Mouse (Mus musculus) layer of hippocampus, postnatal 10 days (tissue): ENCODE data around the gene Olfr556. TPM values are rescaled to one million over a fixed set of nuclear protein-coding genes. Genes with fewer than 3 reads are reported as not detected.
"Not testable (repeated sequence)": the region's sequence is repeated elsewhere in the genome, so short reads cannot be mapped to it uniquely, and the experiment has no call there.

Experiments used
- DNase-seq, 2 experiments: peaks; one replicate each; pipeline ENCODE4 v3.0.0; 2021; ENCODE audit warnings: low spot score in 2 of 2
- long read RNA-seq: library from polyadenylated mRNA; stranded (forward); transcript quantifications from one replicate; pipeline ENCODE4 v2.0.0, GENCODE M21; 2023
- total RNA-seq, 2 experiments: library from RNA; stranded (reverse); gene quantifications; 2 replicates each; pipeline ENCODE4 v1.2.3; 2021

The Olfr556 gene
- total RNA-seq: not detected
- long read RNA-seq: 0 reads

DNA sequence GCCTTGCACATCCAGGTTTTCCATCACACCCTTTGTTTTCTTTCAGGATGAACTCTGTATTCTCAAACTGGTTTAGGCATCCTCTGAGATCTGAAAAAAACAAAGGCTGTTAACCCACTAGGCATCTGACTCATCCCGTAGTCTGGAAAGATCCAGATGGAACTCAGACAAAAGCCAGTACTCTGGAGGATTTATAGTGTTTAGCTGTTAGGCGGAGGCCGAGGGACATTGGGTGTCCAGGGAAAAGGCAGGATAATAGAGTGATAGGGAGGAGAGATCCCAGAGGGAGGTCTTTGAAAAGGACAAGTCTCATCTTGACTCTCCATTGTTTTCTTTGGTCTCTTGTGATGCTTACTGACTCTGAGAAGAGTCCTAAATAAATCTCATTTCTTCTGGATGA lies at the start of gene Olfr556:
Olfr556 (plus strand) TSS at position 301 of the 400 bp plus-strand sequence.
- DNase-seq: no peak

DNA sequence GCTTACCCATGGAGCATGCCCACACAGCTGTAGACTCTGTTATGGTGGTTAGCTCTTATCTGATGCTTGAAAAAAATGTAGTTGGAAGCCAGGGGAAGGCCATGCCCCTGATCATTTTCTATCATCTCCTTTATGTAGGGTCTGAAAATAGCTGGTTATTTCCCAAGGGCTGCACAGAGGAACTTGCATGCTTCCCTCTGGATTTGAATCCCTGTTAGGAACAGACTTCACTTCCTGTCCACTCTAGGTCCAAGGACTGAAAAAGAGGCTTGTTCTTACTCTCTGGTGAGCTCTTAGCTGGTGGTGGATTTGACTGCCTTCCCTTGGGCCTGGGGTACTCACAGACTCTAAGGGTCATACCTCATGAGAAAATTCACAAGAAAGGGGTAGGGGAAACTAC lies 46.6 kb upstream of the Olfr556 start, which contains the start of gene Olfr553:
Olfr553 (minus strand) TSS at position 101 of the 400 bp plus-strand sequence.
- DNase-seq: no peak

DNA sequence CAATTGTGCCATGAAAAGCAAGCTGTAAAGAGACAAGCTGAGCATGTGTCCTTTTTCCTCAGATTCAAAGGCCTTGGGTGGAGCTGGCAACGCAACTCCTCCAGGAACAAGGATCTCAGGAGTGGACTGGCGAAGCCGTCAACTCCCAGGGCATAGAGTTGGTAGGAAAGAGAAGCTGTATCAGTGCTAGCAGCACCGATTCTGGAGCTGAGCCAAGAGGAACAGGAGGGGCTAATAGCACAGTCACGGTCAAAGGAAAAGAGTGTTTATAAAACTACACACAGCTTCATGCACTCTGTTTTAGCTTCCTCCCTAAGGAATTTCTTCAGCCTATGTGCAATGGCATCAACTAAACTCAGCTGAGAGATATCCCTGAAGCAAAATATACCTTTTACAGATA lies 45.1 kb upstream of the Olfr556 start:
- DNase-seq: no peak

DNA sequence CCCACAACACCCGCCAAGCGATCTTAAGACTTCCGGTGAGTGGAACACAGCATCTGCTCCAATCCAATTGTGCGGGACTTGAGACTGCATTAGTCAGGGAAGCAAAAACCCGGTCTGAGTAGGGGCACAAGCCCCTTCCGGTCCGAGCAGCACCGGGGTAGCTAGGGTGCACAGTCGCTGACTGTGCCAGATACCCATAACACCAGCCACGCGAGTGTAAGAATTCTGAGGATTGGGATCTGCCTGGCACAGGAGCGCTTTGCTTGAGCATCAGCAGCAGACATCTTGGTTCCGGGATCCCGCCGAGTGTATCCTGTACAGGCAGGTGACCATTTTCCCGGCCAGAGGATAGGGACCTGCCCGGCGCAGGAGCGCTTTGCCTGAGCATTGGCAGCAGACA lies 44.3 kb upstream of the Olfr556 start:
- DNase-seq: not testable (repeated sequence)

DNA sequence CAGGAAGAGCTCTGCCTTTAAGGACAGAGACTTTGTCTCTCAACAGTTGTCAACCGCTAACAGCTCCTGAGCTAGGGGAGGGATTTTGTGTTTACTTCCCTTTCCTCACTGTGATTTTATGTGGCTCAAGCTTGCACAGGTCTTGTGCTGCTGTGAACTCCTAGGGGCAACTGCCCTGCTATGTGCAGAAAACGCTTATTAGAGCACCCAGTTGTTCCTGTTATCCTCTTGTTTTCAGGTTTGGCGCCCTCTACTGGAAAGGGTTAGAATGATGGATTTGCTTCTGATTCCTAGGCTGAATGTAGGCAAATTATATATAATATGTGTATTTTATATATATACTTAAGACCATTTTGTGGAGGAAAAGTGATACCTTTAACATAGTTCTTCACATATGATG lies 28.0 kb upstream of the Olfr556 start:
- peak; percentile 19 to 33 for DNase-seq

DNA sequence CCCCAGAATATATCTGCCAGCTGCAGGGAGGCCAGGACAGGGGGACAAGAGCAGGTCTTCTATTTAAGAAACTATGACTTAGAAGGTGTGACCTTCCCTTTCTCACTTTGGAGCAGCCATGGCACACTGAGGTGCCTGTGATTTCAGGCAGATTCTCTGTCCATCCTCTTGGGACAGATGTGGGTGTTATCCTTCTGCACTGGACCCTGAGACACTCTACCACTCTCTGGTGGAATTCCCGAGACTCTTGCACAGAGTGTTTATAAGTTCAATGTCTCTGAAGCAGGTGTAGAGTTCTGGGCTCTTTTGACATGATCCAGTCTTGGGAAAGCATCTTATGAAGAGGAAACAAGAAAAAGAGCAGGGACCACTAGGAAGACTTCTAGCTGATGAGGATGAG lies 26.6 kb upstream of the Olfr556 start, which contains the start of gene Olfr554:
Olfr554 (plus strand) TSS at position 301 of the 400 bp plus-strand sequence.
- no peak for DNase-seq

DNA sequence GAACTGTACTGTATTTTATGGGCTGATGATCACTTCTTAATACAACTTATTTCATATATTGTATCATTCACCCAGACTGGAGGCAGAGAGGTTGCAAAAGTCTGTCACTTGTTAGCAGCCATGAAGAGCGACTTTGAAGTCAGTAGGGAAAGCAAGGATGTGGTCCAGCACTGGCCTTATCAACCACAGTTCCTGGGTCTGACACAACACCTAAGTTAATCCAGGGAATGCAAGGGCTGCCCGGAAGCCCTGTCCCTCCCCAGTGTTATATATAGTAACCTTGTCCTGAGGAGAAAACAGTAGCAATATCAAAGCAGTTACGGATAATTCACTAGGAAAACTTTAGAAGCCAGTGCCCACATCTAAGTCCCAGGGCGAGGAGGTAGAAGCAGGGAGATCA lies 19.8 kb upstream of the Olfr556 start:
- DNase-seq: not testable (repeated sequence)

DNA sequence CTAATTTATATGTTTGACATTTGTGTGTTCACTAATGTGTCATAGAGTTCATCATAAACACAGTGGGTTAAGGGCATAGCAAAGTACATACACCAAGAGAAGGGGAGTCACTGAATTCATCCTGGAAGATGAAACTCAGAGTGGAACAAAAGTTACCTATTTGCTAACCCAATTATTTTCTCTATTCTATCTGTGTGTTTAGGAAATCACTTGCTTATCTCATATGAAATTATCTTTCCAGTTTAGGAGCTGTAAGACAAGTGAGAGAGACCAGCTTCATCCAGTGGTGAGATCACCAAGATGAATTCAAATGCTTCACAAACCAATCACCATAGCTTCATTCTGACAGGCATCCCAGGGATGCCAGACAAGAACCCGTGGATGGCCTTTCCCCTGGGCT lies 6.2 kb upstream of the Olfr556 start, which contains the start of gene Olfr555:
Olfr555 (plus strand) TSS at position 301 of the 400 bp plus-strand sequence.
- DNase-seq: no peak

DNA sequence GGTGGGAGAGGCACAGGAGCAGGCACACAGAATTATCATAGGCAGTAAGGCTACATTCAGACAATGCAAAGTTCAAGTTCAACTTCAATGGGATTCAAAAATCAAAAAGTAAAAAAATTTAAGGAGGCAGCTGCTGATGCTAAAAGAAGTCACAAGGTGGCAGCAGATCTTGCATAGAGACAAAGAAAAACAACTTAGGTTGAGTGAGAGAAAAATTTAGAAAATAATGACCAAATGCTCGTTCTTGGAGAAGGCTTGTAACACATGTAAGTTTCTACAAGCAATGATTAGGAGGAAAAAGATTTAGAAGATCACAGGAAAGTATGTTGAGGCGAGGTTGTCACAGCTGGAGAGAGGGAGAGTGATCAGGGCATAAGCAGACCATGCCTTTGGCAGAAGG lies 679 bp downstream of the Olfr556 start:
- DNase-seq: no peak

DNA sequence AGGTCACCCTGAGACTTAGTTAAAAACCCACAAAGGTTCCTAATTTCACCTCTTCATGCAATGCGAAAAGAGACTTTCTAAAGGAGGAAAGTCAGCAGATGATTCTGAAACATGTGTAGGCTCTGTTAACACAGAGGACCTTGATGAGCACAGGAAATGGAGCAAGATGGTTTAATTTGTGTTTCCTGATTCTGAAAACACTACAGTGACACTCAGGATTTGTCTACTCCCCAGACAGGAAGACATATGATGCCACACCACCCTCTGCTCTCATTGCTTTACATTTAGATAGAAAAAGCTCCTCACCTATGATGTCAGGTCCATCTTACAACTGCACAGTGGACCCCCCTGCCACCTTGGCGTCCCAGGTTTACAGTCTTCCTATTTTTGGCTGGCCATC lies 11.5 kb downstream of the Olfr556 start:
- no peak for DNase-seq

DNA sequence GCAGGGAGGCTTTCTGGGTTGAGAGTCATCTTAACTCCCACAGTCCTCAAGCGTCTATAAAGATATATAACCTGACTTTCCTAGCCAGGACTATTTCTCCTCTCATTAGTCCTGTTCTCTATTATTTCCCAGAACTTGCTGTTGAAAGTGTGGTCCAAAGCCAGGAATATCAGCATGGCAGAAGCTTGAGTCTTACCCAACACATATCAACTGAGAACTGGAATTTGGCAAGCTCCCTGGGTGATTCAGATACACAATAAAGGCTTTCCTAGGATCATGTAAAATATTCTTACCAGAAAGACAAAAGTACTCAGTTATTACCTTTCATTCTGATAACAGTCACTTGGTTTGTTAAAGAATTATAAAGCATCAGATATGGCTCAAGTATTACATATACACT lies 17.2 kb downstream of the Olfr556 start:
- DNase-seq: no peak

DNA sequence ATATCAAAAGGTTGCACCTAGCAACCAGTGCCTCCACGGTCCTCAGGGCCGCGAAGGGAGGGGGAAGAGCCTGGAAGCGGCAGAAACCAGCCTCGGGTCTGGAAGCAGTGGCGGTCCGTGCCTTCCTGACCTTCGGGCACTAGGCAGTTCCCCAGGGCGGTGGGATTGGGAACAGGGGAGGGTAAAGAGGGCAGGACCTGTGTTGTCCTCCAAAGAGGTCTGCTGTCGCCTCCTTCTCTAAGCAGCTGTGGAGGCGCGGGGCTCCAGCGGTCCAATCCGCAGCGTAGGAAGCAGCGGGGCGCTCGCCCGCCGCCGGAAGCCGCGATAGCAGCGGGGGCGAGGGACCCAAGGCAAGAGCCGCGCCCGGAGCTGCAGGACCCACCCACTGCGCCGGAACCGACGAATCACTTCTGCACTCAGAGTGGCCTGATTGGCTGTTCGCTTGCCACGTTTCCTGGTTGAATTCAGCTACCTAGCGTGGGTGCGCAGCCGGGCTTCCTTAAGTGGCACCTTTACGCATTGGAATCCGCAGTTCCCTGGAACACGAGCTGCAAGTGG lies 22.3 kb downstream of the Olfr556 start, which contains the start of gene Trim68:
Trim68 (minus strand) TSS at position 384 of the 558 bp plus-strand sequence.
- DNase-seq: peak; percentile 75 to 85

DNA sequence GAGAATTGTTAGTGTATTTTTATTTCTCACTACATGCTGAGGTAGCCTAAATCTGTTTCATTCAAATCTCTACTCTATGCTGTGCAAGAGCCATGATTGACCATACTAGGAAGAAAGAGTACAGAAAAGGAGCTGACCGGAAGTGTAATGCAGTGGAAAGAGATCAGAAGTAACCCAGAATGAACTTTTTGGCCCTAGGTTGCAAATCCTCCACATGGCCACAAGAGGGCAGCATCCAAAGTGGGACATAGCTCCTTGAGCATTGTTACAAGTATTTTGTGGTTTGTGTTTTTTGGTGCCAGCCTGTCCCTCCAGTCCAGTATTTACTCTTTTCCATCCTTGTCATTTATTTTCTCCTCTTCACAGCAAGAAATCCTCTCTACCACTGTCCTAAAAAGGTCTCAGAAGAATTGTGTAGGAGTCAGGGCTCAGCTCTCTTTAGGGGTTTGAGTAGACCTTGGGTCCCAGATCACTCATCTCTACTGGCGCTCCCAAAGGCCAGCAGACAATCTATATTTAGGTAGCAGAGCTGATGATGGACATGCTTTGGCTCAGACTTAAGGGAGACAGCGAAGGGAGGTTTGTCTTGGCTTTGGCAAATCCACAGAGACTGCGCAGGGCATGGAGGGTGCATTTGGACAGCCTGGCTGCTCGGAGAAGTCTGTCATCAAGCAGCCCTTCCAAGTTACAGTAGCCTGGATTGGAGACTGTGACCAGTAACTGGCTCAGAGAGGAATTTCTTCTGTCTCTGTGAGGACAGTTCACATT lies 30.8 kb downstream of the Olfr556 start, which contains the start of gene Olfr557:
Olfr557 (plus strand) TSS at position 553 of the 768 bp plus-strand sequence.
- DNase-seq: peak; percentile 23 to 50

DNA sequence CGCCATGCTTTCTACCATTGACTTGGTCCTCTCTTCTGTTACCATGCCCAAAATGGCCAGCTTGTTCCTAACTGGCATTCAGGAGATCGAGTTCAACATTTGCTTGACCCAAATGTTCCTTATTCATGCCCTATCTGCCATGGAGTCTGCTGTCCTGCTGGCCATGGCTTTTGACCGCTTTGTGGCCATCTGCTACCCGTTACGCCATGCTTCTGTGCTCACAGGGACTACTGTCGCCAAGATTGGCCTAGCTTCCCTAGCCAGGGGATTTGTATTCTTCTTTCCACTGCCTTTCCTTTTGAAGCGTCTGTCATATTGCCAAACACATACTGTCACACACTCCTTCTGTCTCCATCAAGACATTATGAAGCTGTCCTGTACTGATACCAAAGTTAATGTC lies 33.8 kb downstream of the Olfr556 start:
- no peak for DNase-seq

DNA sequence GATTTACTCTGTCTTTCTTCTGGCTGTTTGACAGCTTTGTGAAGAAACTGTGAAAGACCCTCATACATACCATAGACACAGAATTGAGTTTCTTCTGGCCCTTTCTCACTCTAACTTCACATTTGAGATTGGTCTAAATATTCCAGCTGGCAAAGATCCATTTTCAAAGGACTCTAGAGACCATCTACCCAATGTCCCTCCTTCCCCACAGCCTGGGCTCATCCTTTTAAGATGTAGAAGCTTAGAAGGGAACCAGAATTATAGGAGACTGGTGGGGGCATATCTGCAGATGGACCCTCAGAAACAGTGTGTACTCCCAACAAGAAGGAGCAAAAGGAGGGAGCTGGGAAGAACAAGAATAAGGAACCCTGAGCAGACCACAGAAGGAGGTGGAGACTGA lies 37.2 kb downstream of the Olfr556 start, which contains the start of gene Olfr558:
Olfr558 (plus strand) TSS at position 301 of the 400 bp plus-strand sequence.
- no peak for DNase-seq

DNA sequence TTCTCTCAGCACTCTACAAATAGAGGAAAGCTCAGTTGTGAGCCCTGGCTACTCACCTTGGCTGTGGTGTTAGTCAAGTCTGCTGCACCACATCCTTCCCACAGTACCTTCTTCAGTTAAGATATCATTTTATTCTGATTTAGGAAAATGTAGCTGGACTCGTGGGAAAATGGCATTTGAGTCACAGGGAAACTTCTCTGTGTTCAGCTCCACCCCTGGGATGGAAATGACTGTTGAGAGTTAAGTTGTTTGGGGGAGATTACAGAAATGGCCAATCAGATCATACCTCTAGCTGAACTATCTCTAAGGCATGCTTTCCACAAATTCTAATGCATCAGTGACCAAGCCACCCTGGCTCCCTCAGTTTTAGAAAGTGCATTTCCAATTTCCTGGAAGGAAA lies 54.3 kb downstream of the Olfr556 start, which contains the start of gene Olfr33:
Olfr33 (minus strand) TSS at position 101 of the 400 bp plus-strand sequence.
- DNase-seq: no peak

Other genes with a start within 250 kb of the Olfr556 start
- gene Rrm1, start 223.2 kb upstream of the Olfr556 start, total RNA-seq: 10 to 100 TPM; 15.6 to 18.8 TPM
- not detected for gene Olfr543, start 183.2 kb upstream of the Olfr556 start, total RNA-seq
- gene Olfr544, start 176.6 kb upstream of the Olfr556 start, total RNA-seq: not detected
- gene Olfr545, start 165.3 kb upstream of the Olfr556 start, total RNA-seq: not detected
- gene Olfr547, start 130.2 kb upstream of the Olfr556 start, total RNA-seq: not detected
- gene Olfr548-ps1, start 124.0 kb upstream of the Olfr556 start, total RNA-seq: not detected
- gene Olfr549, start 115.0 kb upstream of the Olfr556 start, total RNA-seq: not detected
- gene Trim21, start 99.4 kb upstream of the Olfr556 start, total RNA-seq: 1 to 10 TPM; 2.4 to 3.2 TPM
- gene Olfr550, start 93.5 kb upstream of the Olfr556 start, total RNA-seq: 1 to 10 TPM in 1 of 2 experiments, under 1 TPM in 1; 0.94 to 2.7 TPM
- not detected for gene Olfr551, start 73.0 kb upstream of the Olfr556 start, total RNA-seq
- gene Olfr552, start 67.1 kb upstream of the Olfr556 start, total RNA-seq: under 1 TPM; 0.13 to 0.18 TPM
- not detected for gene Olfr553, start 46.7 kb upstream of the Olfr556 start, total RNA-seq
- not detected for gene Olfr554, start 26.5 kb upstream of the Olfr556 start, total RNA-seq
- not detected for gene Olfr555, start 6.1 kb upstream of the Olfr556 start, total RNA-seq
- 1 to 10 TPM; 6.2 to 7.5 TPM for gene Trim68, start 22.4 kb downstream of the Olfr556 start, total RNA-seq
- not detected for gene Olfr557, start 31.0 kb downstream of the Olfr556 start, total RNA-seq
- under 1 TPM; 0.34 to 0.49 TPM for gene Olfr558, start 37.3 kb downstream of the Olfr556 start, total RNA-seq
- gene Olfr33, start 54.2 kb downstream of the Olfr556 start, total RNA-seq: not detected
- not detected for gene Olfr559, start 62.6 kb downstream of the Olfr556 start, total RNA-seq
- not detected for gene Olfr560, start 94.5 kb downstream of the Olfr556 start, total RNA-seq
- under 1 TPM; 0.23 to 0.76 TPM for gene Olfr78, start 94.6 kb downstream of the Olfr556 start, total RNA-seq
- not detected for gene Olfr561, start 106.3 kb downstream of the Olfr556 start, total RNA-seq
- gene Olfr564, start 138.6 kb downstream of the Olfr556 start, total RNA-seq: not detected
- not detected for gene Olfr566, start 193.9 kb downstream of the Olfr556 start, total RNA-seq
- not detected for gene Olfr568, start 212.2 kb downstream of the Olfr556 start, total RNA-seq
- gene Olfr569, start 226.0 kb downstream of the Olfr556 start, total RNA-seq: not detected
- gene Olfr570, start 229.7 kb downstream of the Olfr556 start, total RNA-seq: not detected